Mouse (Mus musculus) C2C12 (cell line): Measurements from ENCODE around the gene Mrpl4. TPM values are rescaled to one million over a fixed set of nuclear protein-coding genes. Genes with fewer than 3 reads are reported as not detected.

ENCODE experiments used
- H3K27me3 ChIP-seq: one replicate; pipeline ENCODE4 v1.6.1; 2011; ENCODE audit not compliant: control insufficient read depth, insufficient read depth, insufficient read length
- H3K36me3 ChIP-seq: one replicate; pipeline ENCODE4 v1.6.1; 2011; ENCODE audit not compliant: control insufficient read depth, insufficient read depth
- H3K4me3 ChIP-seq: one replicate; pipeline ENCODE4 v1.5.1; 2011; ENCODE audit warnings: mild to moderate bottlenecking, control low read depth; ENCODE audit not compliant: poor library complexity, insufficient read depth, severe bottlenecking
- H3K79me2 ChIP-seq: one replicate; pipeline ENCODE4 v1.6.1; 2011; ENCODE audit not compliant: control insufficient read depth, insufficient read depth
- H3K79me3 ChIP-seq: one replicate; pipeline ENCODE4 v1.6.1; 2011; ENCODE audit warnings: low read depth, control low read depth
- H3ac ChIP-seq: one replicate; pipeline ENCODE3; 2011; ENCODE audit warnings: low read depth; ENCODE audit not compliant: control insufficient read depth, insufficient read length
- CEBPB ChIP-seq: IDR thresholded peaks from one replicate; pipeline ENCODE4 v1.6.1; 2011; ENCODE audit warnings: low read depth, mild to moderate bottlenecking, control low read depth, moderate library complexity
- CTCF ChIP-seq: IDR thresholded peaks from one replicate; pipeline ENCODE4 v1.5.1; 2011; ENCODE audit not compliant: control insufficient read depth, insufficient read depth, insufficient read length
- FOSL1 ChIP-seq: IDR thresholded peaks from one replicate; pipeline ENCODE4 v1.8.0; 2011; ENCODE audit warnings: mild to moderate bottlenecking, low read length; ENCODE audit not compliant: poor library complexity, insufficient read depth, severe bottlenecking
- MAX ChIP-seq: IDR thresholded peaks from one replicate; pipeline ENCODE4 v1.6.1; 2011; ENCODE audit warnings: mild to moderate bottlenecking, control low read depth
- MYOD1 ChIP-seq: IDR thresholded peaks from one replicate; pipeline ENCODE4 v1.6.1; 2011; ENCODE audit warnings: low read depth; ENCODE audit not compliant: control insufficient read depth, insufficient read length
- MYOG ChIP-seq: IDR thresholded peaks from one replicate; pipeline ENCODE4 v1.6.1; 2011; ENCODE audit not compliant: control insufficient read depth, insufficient read length; ENCODE audit errors: extremely low read depth
- USF1 ChIP-seq: IDR thresholded peaks from one replicate; pipeline ENCODE4 v1.6.1; 2011; ENCODE audit warnings: low read depth, mild to moderate bottlenecking, control low read depth, moderate library complexity
- polyA plus RNA-seq: library from polyadenylated mRNA; unstranded; fragments of >200 nt; fragmentation: generic; extraction: Trizol; gene quantifications from one replicate; pipeline ENCODE4 v1.2.1, GENCODE M21; 2012; ENCODE audit warnings: missing spikeins

The Mrpl4 gene
- polyA plus RNA-seq, 1 experiment, result 107 TPM

GRCm38 (mm10) chr9:21031251-21031895, 28.8 kb downstream of the Mrpl4 start:
- H3K79me3 ChIP-seq, result no peaks in the 10 kb centered on the region
- H3K4me3 ChIP-seq, result peak overlapping the region; percentile 26
- H3K79me2 ChIP-seq, result no peaks in the 10 kb centered on the region
- TF ChIP-seq MYOG (no peak), CEBPB (no peak), MYOD1 (no peak), MAX (no peak), FOSL1 (no peak), USF1 (no peak)
- no peaks in the 10 kb centered on the region for H3K36me3 ChIP-seq
- peaks cover 10% of the 10 kb centered on the region for H3K27me3 ChIP-seq
- H3ac ChIP-seq, result peak overlapping the region; percentile 52

- H3ac ChIP-seq, result peak within 1 kb of the TSS; percentile 69
- H3K36me3 ChIP-seq, result no peaks in the 10 kb centered on the region
- no peaks in the 10 kb centered on the region for H3K79me2 ChIP-seq
- H3K4me3 ChIP-seq, result peak within 1 kb of the TSS; percentile 26
- TF ChIP-seq USF1 (no peak), CEBPB (no peak), CTCF (no peak), MYOD1 (no peak), FOSL1 (no peak), MYOG (no peak), MAX (no peak)
- no peaks in the 10 kb centered on the region for H3K79me3 ChIP-seq
- peaks cover 16% of the 10 kb centered on the region for H3K27me3 ChIP-seq
Observed at GRCm38 (mm10) chr9:21031896-21032351, 29.4 kb downstream of the Mrpl4 start, which contains the start of gene Icam5. Icam5 (plus strand) TSS chr9:21032073.

GRCm38 (mm10) chr9:21032491-21032890, 30.0 kb downstream of the Mrpl4 start:
- H3K36me3 ChIP-seq, result no peaks in the 10 kb centered on the region
- no peak overlapping the region for H3K4me3 ChIP-seq
- H3K27me3 ChIP-seq, result peaks cover 21% of the 10 kb centered on the region
- H3K79me3 ChIP-seq, result no peaks in the 10 kb centered on the region
- H3K79me2 ChIP-seq, result no peaks in the 10 kb centered on the region
- H3ac ChIP-seq, result no peak overlapping the region
- TF ChIP-seq MYOG (no peak), FOSL1 (no peak), MAX (no peak), USF1 (no peak), CTCF (no peak), CEBPB (no peak), MYOD1 (no peak)

DNA sequence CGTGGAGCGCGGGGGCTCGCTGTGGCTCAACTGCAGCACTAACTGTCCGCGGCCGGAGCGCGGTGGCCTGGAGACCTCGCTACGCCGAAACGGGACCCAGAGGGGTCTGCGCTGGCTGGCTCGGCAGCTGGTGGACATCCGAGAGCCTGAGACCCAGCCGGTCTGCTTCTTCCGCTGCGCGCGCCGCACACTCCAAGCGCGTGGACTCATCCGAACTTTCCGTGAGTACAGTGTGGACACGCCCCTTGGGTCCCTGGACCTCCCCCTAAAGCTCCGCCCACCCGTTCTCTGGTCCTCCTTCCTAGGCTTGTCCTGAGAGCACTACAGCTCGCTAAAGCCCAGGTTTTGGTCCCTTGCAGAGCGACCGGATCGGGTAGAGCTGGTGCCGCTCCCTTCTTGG, 30.6 kb downstream of the Mrpl4 start:
- Histone ChIP-seq H3K79me2 (no peaks in the 10 kb centered on the region), H3K27me3 (peaks cover 28% of the 10 kb centered on the region), H3ac (peak overlapping the region; percentile 69), H3K36me3 (no peaks in the 10 kb centered on the region), H3K79me3 (no peaks in the 10 kb centered on the region), H3K4me3 (peak overlapping the region; percentile 21)
- TF ChIP-seq MYOD1 (no peak), CEBPB (no peak), FOSL1 (no peak), MYOG (no peak), MAX (no peak), CTCF (no peak), USF1 (no peak)

DNA sequence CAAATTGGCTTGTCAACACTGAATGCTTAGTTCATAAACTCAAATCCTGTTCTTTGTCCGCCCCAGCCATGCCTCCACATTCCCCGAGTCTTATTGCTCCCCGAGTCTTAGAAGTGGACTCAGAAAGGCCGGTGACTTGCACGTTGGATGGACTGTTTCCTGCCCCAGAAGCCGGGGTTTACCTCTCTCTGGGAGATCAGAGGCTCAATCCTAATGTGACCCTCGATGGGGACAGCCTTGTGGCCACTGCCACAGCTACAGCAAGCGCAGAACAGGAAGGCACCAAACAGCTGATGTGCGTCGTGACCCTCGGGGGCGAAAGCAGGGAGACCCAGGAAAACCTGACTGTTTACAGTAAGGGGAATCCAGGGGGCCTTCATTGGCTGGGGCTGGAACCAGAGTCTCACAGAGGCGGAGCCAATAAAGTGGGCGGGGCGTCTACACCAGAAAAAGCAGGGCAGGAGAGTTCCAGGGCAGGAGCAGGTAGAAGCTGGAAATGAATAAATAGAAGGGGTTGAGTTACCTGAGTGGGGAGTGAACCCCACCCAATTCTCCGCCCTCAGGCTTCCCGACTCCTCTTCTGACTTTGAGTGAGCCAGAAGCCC, 32.0 kb downstream of the Mrpl4 start:
- Histone ChIP-seq H3K4me3 (no peak overlapping the region), H3K27me3 (peaks cover 34% of the 10 kb centered on the region), H3K79me3 (no peaks in the 10 kb centered on the region), H3ac (no peak overlapping the region), H3K79me2 (no peaks in the 10 kb centered on the region), H3K36me3 (no peaks in the 10 kb centered on the region)
- TF ChIP-seq USF1 (no peak), CTCF (no peak), MAX (no peak), CEBPB (no peak), FOSL1 (no peak), MYOG (no peak), MYOD1 (no peak)

- Histone ChIP-seq H3K36me3 (no peaks in the 10 kb centered on the region), H3K79me3 (no peaks in the 10 kb centered on the region), H3K27me3 (peaks cover 39% of the 10 kb centered on the region), H3K4me3 (no peak overlapping the region), H3K79me2 (no peaks in the 10 kb centered on the region), H3ac (no peak overlapping the region)
- TF ChIP-seq CTCF (no peak), USF1 (no peak), MYOG (no peak), FOSL1 (no peak), MYOD1 (no peak)
Observed at GRCm38 (mm10) chr9:21035586-21035985, 33.0 kb downstream of the Mrpl4 start.
